Comparison of ENCODE assay signal across 20 mouse cellular contexts in the genomic region with DNA sequence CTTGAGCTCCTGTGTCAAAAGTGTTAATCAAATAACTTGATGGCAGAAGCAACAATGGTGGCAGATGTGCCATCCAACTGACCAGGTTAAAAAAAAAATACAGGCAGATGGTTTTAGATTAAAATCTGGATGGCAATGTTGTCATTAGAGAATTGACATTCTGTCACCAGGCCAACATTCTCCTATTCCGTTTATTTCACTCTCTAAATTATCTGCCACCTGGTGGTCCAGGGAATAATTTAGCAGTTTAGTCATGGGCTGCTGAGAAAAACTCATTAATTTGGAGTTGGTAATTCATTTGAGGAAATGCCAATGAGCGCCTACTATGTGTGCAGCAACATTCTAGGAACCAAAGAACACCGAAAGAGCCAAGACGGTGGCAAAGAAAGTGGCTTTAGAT.
A peak's percentile ranks its signal among the peaks of the same experiment; 100 is the strongest.
DNase-seq lines count a peak whose midpoint lies in the region; ATAC-seq lines count a peak whose summit lies in the region.
"Had no signal": no experiment of that assay in that cellular context is flagged by ENCODE, and none has a peak within 500 bp of the region (broad histone marks: within the 10 kb centered on the region; RNA-seq: fewer than 3 reads in every experiment).

No protein-coding gene starts in this region.

- no peak overlapping the region for H3K9ac ChIP-seq in forebrain, embryonic 13.5 days
- H3K9ac ChIP-seq in forebrain, embryonic 12.5 days = no peak overlapping the region
- no peak overlapping the region for H3K9ac ChIP-seq in hindbrain, embryonic 14.5 days
- no peak overlapping the region for H3K9ac ChIP-seq in hindbrain, embryonic 13.5 days
- H3K9ac ChIP-seq in midbrain, embryonic 14.5 days (replicated peaks; ENCODE audit: low read length) = no peak overlapping the region
- no peak overlapping the region for H3K9ac ChIP-seq in midbrain, embryonic 15.5 days
- H3K9ac ChIP-seq: heart, embryonic 15.5 days had no signal

- no peaks in the 10 kb centered on the region for H3K4me1 ChIP-seq in forebrain, embryonic 13.5 days
- H3K4me1 ChIP-seq in forebrain, embryonic 12.5 days = no peaks in the 10 kb centered on the region
- no peaks in the 10 kb centered on the region for H3K4me1 ChIP-seq in hindbrain, embryonic 14.5 days (replicated peaks; ENCODE audit: control insufficient read depth, insufficient read depth, low read length)
- H3K4me1 ChIP-seq in hindbrain, embryonic 13.5 days (replicated peaks) = no peaks in the 10 kb centered on the region
- H3K4me1 ChIP-seq in midbrain, embryonic 14.5 days (ENCODE audit: control insufficient read depth, insufficient read depth, low read length) = no peaks in the 10 kb centered on the region
- H3K4me1 ChIP-seq in midbrain, embryonic 15.5 days = no peaks in the 10 kb centered on the region
- H3K4me1 ChIP-seq: embryonic facial prominence, embryonic 10.5 days; heart, embryonic 15.5 days had no signal

- no peaks in the 10 kb centered on the region for H3K9me3 ChIP-seq in forebrain, embryonic 13.5 days (replicated peaks)
- no peaks in the 10 kb centered on the region for H3K9me3 ChIP-seq in forebrain, embryonic 12.5 days
- no peaks in the 10 kb centered on the region for H3K9me3 ChIP-seq in hindbrain, embryonic 14.5 days (ENCODE audit: control insufficient read depth, low read length)
- H3K9me3 ChIP-seq in hindbrain, embryonic 13.5 days = no peaks in the 10 kb centered on the region
- H3K9me3 ChIP-seq in midbrain, embryonic 14.5 days (ENCODE audit: control insufficient read depth, low read length) = no peaks in the 10 kb centered on the region
- H3K9me3 ChIP-seq in midbrain, embryonic 15.5 days = no peaks in the 10 kb centered on the region
- H3K9me3 ChIP-seq: embryonic facial prominence, embryonic 10.5 days; heart, embryonic 15.5 days had no signal

- peak; percentile 38 for DNase-seq in hindbrain, embryonic 14.5 days (ENCODE audit: low spot score)
- peak; percentile 29 for DNase-seq in midbrain, embryonic 14.5 days
- DNase-seq in ovary, postnatal 10 days (ENCODE audit: low spot score) = no peak
- DNase-seq: adrenal gland, adult 2 months; adrenal gland, postnatal 25 days; cerebellum, adult 11 months; cerebellum, adult 9-10 months; gastrocnemius, postnatal 14 days; heart, adult 2 months; heart, postnatal 14 days; kidney, adult 11 months had no signal

- H3K36me3 ChIP-seq in forebrain, embryonic 13.5 days (ENCODE audit: poor library complexity, severe bottlenecking) = no peaks in the 10 kb centered on the region
- H3K36me3 ChIP-seq in forebrain, embryonic 12.5 days (replicated peaks) = no peaks in the 10 kb centered on the region
- no peaks in the 10 kb centered on the region for H3K36me3 ChIP-seq in hindbrain, embryonic 14.5 days (replicated peaks; ENCODE audit: control insufficient read depth, insufficient read depth)
- H3K36me3 ChIP-seq in hindbrain, embryonic 13.5 days = no peaks in the 10 kb centered on the region
- H3K36me3 ChIP-seq in midbrain, embryonic 14.5 days (ENCODE audit: control insufficient read depth, insufficient read depth, low read length) = no peaks in the 10 kb centered on the region
- no peaks in the 10 kb centered on the region for H3K36me3 ChIP-seq in midbrain, embryonic 15.5 days (replicated peaks)
- H3K36me3 ChIP-seq: embryonic facial prominence, embryonic 10.5 days; heart, embryonic 15.5 days had no signal

- H3K27ac ChIP-seq in forebrain, embryonic 13.5 days = no peak overlapping the region
- H3K27ac ChIP-seq in forebrain, embryonic 12.5 days = no peak overlapping the region
- H3K27ac ChIP-seq in hindbrain, embryonic 14.5 days = no peak overlapping the region
- no peak overlapping the region for H3K27ac ChIP-seq in hindbrain, embryonic 13.5 days
- H3K27ac ChIP-seq in midbrain, embryonic 14.5 days (replicated peaks; ENCODE audit: low read depth, low read length) = no peak overlapping the region
- no peak overlapping the region for H3K27ac ChIP-seq in midbrain, embryonic 15.5 days
- H3K27ac ChIP-seq: embryonic facial prominence, embryonic 10.5 days; heart, adult 2 months; heart, embryonic 15.5 days had no signal

- H3K27me3 ChIP-seq in forebrain, embryonic 13.5 days = no peaks in the 10 kb centered on the region
- H3K27me3 ChIP-seq in forebrain, embryonic 12.5 days = no peaks in the 10 kb centered on the region
- no peaks in the 10 kb centered on the region for H3K27me3 ChIP-seq in hindbrain, embryonic 14.5 days (ENCODE audit: control insufficient read depth, insufficient read depth, low read length)
- no peaks in the 10 kb centered on the region for H3K27me3 ChIP-seq in hindbrain, embryonic 13.5 days
- H3K27me3 ChIP-seq in midbrain, embryonic 14.5 days (ENCODE audit: control insufficient read depth, insufficient read depth, low read length) = no peaks in the 10 kb centered on the region
- H3K27me3 ChIP-seq in midbrain, embryonic 15.5 days (replicated peaks) = no peaks in the 10 kb centered on the region
- H3K27me3 ChIP-seq: CH12.LX; heart, embryonic 15.5 days had no signal

- 58% methylated on average over 4 of the region's 4 CpGs for WGBS in forebrain, embryonic 13.5 days
- 68% methylated on average over 4 of the region's 4 CpGs for WGBS in forebrain, embryonic 12.5 days
- WGBS in hindbrain, embryonic 14.5 days = 67% methylated on average over 4 of the region's 4 CpGs
- 66% methylated on average over 4 of the region's 4 CpGs for WGBS in hindbrain, embryonic 13.5 days
- WGBS in midbrain, embryonic 14.5 days = 72% methylated on average over 4 of the region's 4 CpGs
- 78% methylated on average over 4 of the region's 4 CpGs for WGBS in midbrain, embryonic 15.5 days

- ATAC-seq in forebrain, embryonic 13.5 days = peak; percentile 21; the same call in 1 of the 2 replicates
- ATAC-seq in forebrain, embryonic 12.5 days (ENCODE audit: low FRiP score) = no peak
- no peak for ATAC-seq in hindbrain, embryonic 14.5 days (ENCODE audit: low FRiP score)
- ATAC-seq in hindbrain, embryonic 13.5 days (ENCODE audit: low FRiP score) = no peak
- no peak for ATAC-seq in midbrain, embryonic 14.5 days (ENCODE audit: low FRiP score, low TSS enrichment)
- no peak for ATAC-seq in midbrain, embryonic 15.5 days (replicated peaks)
- ATAC-seq: hindbrain, embryonic 16.5 days had no signal

- no peak overlapping the region for H3K4me3 ChIP-seq in forebrain, embryonic 13.5 days
- no peak overlapping the region for H3K4me3 ChIP-seq in forebrain, embryonic 12.5 days (replicated peaks)
- no peak overlapping the region for H3K4me3 ChIP-seq in hindbrain, embryonic 14.5 days (replicated peaks; ENCODE audit: low read length)
- no peak overlapping the region for H3K4me3 ChIP-seq in hindbrain, embryonic 13.5 days
- no peak overlapping the region for H3K4me3 ChIP-seq in midbrain, embryonic 14.5 days (replicated peaks; ENCODE audit: low read depth, low read length)
- H3K4me3 ChIP-seq in midbrain, embryonic 15.5 days = no peak overlapping the region
- H3K4me3 ChIP-seq: embryonic facial prominence, embryonic 10.5 days; heart, adult 2 months; heart, embryonic 15.5 days had no signal

- no peak overlapping the region for H3K4me2 ChIP-seq in forebrain, embryonic 13.5 days
- H3K4me2 ChIP-seq in forebrain, embryonic 12.5 days = no peak overlapping the region
- H3K4me2 ChIP-seq in hindbrain, embryonic 14.5 days (replicated peaks) = no peak overlapping the region
- no peak overlapping the region for H3K4me2 ChIP-seq in hindbrain, embryonic 13.5 days
- no peak overlapping the region for H3K4me2 ChIP-seq in midbrain, embryonic 14.5 days (ENCODE audit: low read length)
- H3K4me2 ChIP-seq in midbrain, embryonic 15.5 days = no peak overlapping the region
- H3K4me2 ChIP-seq: heart, embryonic 11.5 days; heart, embryonic 15.5 days had no signal
